Mouse (Mus musculus) testis, adult 2 months (tissue): ENCODE results near the gene Arl8a. TPM values are rescaled to one million over a fixed set of nuclear protein-coding genes. Genes with fewer than 3 reads are reported as not detected.
"Not testable (repeated sequence)": the region's sequence is repeated elsewhere in the genome, so short reads cannot be mapped to it uniquely, and the experiment has no call there.

Source experiments
- H3K27ac ChIP-seq: fragments of 200-500 bp; 2 replicates; pipeline ENCODE4 v1.5.1; 2012; ENCODE audit warnings: low read depth, low read length; ENCODE audit not compliant: control insufficient read depth, insufficient read depth
- H3K27me3 ChIP-seq: fragments of 200-500 bp; 2 replicates; pipeline ENCODE4 v1.6.1; 2012; ENCODE audit warnings: mild to moderate bottlenecking, low read length, moderate library complexity; ENCODE audit not compliant: control insufficient read depth, insufficient read depth
- H3K36me3 ChIP-seq: fragments of 200-500 bp; 2 replicates; pipeline ENCODE4 v1.6.1; 2012; ENCODE audit warnings: mild to moderate bottlenecking, low read length; ENCODE audit not compliant: control insufficient read depth, insufficient read depth
- H3K4me1 ChIP-seq: fragments of 200-500 bp; 2 replicates; pipeline ENCODE4 v1.6.1; 2012; ENCODE audit warnings: low read length; ENCODE audit not compliant: control insufficient read depth, insufficient read depth
- H3K4me3 ChIP-seq: fragments of 200-500 bp; 2 replicates; pipeline ENCODE4 v1.5.1; 2012; ENCODE audit warnings: low read depth, mild to moderate bottlenecking, low read length, moderate library complexity, mixed read lengths; ENCODE audit not compliant: control insufficient read depth
- CTCF ChIP-seq: fragments of 200-500 bp; IDR thresholded peaks from 2 replicates; pipeline ENCODE4 v1.5.1; 2012; ENCODE audit warnings: low read depth, mild to moderate bottlenecking, inconsistent platforms, low read length, moderate library complexity; ENCODE audit not compliant: control insufficient read depth, insufficient read depth, insufficient replicate concordance
- POLR2A ChIP-seq: fragments of 200-500 bp; IDR thresholded peaks from 2 replicates; pipeline ENCODE4 v1.6.1; 2012; ENCODE audit warnings: low read depth, mild to moderate bottlenecking, inconsistent platforms, low read length, moderate library complexity; ENCODE audit not compliant: control insufficient read depth
- polyA plus RNA-seq: library from polyadenylated mRNA; depleted of rRNA; stranded (reverse); fragments of >200 nt; gene quantifications from 2 replicates; pipeline ENCODE4 v1.2.3, GENCODE M21; 2012

The Arl8a gene
- polyA plus RNA-seq, 1 experiment: 20.6 TPM

DNA sequence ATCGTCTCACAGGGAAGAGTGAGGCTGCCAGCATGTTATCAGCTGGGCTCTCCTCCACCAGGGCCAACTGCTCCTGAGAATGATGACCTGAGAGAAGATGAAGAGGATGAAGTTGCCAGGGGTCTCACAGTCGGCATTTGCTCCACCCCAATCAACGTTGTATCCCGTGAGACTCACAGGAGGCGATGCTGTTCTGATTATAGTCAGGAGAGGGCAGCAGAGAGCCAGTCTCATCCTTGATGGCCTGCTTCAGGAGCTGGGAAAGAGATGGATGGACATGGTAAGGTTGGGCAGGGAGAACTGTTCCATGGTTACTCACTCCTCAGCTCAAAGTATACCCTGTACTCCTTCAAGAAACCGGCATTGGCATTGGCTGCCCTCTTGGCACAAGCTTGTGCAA, 36.5 kb upstream of the Arl8a start:
- TF ChIP-seq POLR2A (no peak), CTCF (peak; percentile 84; the same call in 1 of the 2 replicates)
- H3K27me3 ChIP-seq: no peaks in the 10 kb centered on the region
- H3K36me3 ChIP-seq: no peaks in the 10 kb centered on the region
- no peak overlapping the region for H3K27ac ChIP-seq
- peaks cover 3% of the 10 kb centered on the region for H3K4me1 ChIP-seq
- H3K4me3 ChIP-seq: no peak overlapping the region

DNA sequence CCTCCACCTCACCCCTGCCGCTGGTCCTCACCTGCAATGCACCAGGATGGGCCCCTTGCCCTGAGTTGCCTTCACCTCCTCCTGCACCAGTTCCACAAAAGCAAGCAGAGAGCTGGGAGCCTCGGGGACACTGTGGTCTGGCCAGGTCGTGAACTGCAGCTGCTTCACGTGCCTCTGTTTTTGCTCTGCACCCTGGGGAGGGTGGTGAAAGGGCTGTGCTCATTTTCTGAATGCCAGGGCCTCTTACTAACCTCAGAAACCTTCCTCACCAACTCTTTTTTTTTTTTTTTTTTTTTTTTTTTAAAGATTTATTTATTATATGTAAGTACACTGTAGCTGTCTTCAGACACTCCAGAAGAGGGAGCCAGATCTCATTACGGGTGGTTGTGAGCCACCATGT, 35.4 kb upstream of the Arl8a start:
- not testable (repeated sequence) for H3K27me3 ChIP-seq, H3K36me3 ChIP-seq, H3K4me3 ChIP-seq, H3K27ac ChIP-seq, H3K4me1 ChIP-seq

DNA sequence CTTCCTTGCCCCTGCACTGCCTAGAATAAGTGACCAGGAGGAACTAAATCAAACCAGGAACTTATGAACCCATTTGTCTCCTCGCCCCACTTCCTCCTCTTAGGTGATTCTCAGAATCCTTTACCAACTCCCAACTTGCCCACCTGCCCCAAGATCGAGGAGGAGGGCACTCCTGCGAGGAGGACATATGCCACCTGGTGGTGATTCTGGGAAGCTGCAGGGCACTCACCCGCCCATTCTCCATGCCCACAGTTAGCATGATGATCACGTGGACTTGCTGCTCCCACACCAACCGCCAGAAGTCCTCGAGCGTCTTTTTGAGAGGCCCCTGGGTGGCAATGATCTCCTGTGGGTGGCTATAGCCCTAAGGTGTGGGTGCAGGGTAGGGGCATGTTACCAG, 34.0 kb upstream of the Arl8a start:
- Histone ChIP-seq H3K4me1 (no peaks in the 10 kb centered on the region), H3K36me3 (no peaks in the 10 kb centered on the region), H3K27ac (no peak overlapping the region), H3K4me3 (no peak overlapping the region), H3K27me3 (no peaks in the 10 kb centered on the region)
- peak; percentile 88 for TF ChIP-seq CTCF
- TF ChIP-seq POLR2A: no peak

DNA sequence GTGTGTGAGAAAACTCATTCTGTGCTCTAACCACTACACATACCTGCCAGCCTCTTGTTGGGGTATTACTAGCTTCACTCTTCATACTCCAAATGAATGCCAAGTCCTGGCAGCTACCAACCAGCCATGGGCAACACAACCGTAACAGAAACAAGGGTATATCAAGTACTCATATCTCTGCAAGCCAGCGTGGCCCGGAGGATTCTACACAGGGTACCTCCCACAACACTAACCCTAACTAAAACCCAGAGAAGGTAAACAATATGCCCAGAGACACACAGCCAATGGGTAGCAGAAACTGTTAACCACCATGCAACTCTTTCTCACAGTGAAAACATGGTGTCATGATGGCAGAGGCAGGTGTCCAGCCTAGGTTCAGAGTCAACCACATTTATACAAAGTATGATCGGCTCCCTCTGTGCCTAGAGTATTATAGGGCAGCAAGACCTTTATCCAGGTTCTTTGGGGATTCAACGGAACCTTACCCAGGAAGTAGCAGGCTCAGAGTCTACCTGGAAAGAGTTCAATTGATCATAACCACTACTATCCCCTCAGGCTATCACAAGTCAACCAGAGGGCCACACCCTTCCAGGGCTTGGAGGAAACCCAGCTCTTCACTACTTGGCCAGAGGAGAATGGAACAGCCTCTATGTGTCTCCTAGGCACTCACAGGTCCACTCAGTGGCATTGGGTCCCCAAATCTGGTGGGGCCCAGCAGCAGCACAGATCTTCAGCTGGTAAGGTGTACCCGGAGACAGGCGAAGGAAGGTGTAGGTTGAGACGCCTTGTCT, 21.9 kb upstream of the Arl8a start:
- H3K27ac ChIP-seq: no peak overlapping the region
- H3K36me3 ChIP-seq: no peaks in the 10 kb centered on the region
- TF ChIP-seq CTCF: no peak
- no peak for TF ChIP-seq POLR2A
- no peaks in the 10 kb centered on the region for H3K27me3 ChIP-seq
- no peak overlapping the region for H3K4me3 ChIP-seq
- H3K4me1 ChIP-seq: no peaks in the 10 kb centered on the region

DNA sequence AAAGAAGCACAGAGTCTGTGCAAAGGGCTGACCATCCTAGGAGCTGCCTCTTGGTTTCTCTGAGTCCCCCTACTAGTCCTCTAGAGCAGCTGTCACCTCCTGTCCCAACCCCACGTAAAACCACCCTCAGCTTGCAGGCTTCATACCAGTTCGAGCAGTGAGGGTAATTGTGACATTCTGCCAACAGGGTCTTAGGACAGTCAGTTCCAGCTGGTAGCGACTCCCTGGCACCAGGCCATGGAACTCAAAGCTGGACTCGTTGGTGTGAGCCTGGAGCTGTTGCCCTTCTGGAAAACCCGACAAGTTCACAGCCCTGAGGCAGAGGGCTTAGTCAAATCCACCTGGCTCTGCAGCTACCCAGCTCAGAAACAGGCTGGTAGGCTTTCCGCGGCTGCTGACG, 20.6 kb upstream of the Arl8a start:
- Histone ChIP-seq H3K4me3 (no peak overlapping the region), H3K27ac (no peak overlapping the region), H3K36me3 (no peaks in the 10 kb centered on the region), H3K27me3 (no peaks in the 10 kb centered on the region), H3K4me1 (no peaks in the 10 kb centered on the region; the same call in 1 of the 2 replicates)
- TF ChIP-seq POLR2A (no peak), CTCF (no peak)

DNA sequence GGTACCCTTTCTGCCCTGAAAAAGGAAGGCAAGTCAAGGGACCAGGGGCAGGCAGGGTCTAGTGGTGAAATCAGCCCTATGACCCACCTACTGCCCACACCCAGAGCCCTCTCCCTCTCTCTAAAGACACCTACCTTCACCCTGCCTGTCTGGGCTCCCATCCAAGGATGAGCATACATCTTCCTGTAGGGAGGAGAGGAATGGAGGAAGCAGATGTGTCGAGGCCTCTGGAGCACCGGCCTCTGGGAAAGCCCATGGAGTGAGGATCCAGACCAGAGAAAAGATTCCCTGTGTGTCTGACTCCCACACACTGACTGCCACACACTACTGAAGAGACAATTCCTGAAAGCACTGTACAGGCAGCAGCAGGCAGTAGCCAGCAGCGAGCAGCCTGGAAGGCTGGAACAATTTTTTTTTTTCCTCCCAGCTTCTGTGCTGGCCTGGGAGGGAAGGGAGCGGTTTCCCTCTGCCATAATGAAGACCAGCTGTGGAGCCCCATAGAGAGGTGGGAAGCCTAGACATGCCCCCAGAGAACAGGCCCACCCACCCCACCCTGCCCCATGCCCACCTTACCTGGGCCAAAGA, 20.1 kb upstream of the Arl8a start:
- Histone ChIP-seq H3K36me3 (no peaks in the 10 kb centered on the region), H3K27ac (no peak overlapping the region), H3K4me1 (no peaks in the 10 kb centered on the region; the same call in 1 of the 2 replicates), H3K4me3 (no peak overlapping the region), H3K27me3 (no peaks in the 10 kb centered on the region)
- TF ChIP-seq POLR2A: no peak
- no peak for TF ChIP-seq CTCF

DNA sequence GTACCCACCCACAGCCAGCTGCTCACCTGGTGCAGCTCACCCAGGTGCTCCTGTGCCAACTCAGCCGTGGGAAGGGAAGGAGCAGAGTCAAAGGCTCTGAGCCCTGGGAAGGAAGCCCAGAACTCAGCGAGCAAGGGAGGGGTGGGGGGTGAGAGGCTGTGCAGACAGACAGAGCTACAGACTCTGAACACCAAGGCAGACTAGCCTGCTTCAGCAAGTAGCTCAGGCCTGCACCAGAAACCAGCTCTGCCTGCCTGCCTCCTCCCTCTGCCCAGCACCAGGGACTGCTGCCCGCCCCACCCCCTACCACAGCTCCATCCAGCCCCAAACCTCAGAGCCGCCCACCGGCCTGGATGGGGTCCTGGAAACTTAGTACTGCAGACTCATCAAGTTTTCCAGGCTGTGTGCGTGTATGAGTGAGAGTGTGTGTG, 18.6 kb upstream of the Arl8a start:
- H3K4me1 ChIP-seq: no peaks in the 10 kb centered on the region; the same call in 1 of the 2 replicates
- H3K4me3 ChIP-seq: no peak overlapping the region
- TF ChIP-seq CTCF (no peak), POLR2A (no peak)
- H3K36me3 ChIP-seq: no peaks in the 10 kb centered on the region
- no peaks in the 10 kb centered on the region for H3K27me3 ChIP-seq
- H3K27ac ChIP-seq: no peak overlapping the region
